Mouse (Mus musculus) spleen, adult 2 months (tissue): ENCODE measurements around the gene Slc4a10.

ENCODE experiments used
- CTCF ChIP-seq: fragments of 200-500 bp; IDR thresholded peaks from 2 replicates; pipeline ENCODE4 v1.5.1; 2011; ENCODE audit warnings: mild to moderate bottlenecking, inconsistent platforms; ENCODE audit not compliant: insufficient read depth, insufficient read length, insufficient replicate concordance; ENCODE audit errors: extremely low read depth
- POLR2A ChIP-seq: fragments of 200-500 bp; IDR thresholded peaks from 2 replicates; pipeline ENCODE4 v1.6.1; 2011; ENCODE audit warnings: low read depth, low read length, inconsistent platforms

- no peak for TF ChIP-seq CTCF
- no peak for TF ChIP-seq POLR2A
Measured at GRCm38 (mm10) chr2:62271840-62272239, 225.6 kb downstream of the Slc4a10 start.
